Mouse (Mus musculus): ENCODE data around the gene Rcc1.

Gene Rcc1

GRCm38 (mm10) chr4:132355403-132355802 lies 2.0 kb upstream of the Rcc1 start:
- DNase-seq = no peak

DNA sequence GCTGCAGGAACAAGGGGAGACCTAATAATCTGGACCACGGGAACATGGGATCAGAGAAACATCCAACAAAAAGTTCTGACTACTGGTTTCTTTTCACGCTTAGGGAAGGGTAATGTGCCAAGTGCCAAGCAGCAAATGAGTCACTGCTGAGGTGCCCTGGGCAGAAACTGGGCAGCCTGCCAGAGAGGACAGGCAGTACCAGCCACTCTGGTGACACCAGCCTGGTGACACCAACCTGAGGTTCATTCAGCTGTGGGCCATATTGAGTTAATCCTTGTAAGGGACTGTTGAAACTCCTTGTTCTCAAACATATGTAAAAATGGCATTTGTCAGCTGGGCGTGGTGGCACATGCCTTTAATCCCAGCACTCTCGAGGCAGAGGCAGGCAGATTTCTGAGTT lies 1.2 kb upstream of the Rcc1 start:
- peak; percentile 75 for DNase-seq

DNA sequence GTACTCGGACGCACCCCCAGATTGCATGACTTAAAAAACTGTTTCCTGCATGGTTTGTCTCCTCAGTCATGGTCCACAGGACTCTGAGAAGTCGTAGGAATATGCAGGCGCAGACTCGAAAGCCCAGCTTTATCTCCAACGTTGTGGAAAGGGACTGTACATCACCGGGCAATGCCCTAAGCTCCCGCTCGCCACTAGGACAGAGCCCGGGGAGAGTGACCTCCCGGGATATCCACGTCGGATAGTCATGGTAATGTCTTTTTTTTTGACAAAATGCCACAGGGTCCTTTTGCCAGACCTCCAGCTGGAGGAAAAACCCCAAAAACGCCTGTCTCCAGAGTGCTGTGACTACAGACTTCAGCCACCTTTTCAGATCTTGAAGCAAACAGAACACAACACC lies 666 bp downstream of the Rcc1 start:
- DNase-seq = peak; percentile 26

DNA sequence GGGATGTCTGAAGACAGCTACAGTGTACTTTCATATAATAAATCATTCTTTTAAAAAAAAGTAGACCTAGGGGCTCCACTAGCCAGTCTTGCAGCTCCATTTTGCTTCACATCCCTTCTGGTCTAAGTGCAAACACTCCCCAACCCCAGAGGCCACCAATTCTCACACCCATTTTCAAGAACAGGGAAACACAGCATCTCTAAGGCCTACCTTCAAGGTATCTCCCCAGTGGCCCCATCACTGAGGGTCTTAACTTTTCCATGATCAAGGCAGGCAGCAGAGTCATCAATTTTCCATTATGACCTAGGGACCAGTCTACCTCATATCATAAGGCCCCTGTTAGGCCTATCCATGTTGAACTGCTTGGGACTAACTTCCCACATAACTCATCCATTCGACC lies 2.0 kb downstream of the Rcc1 start:
- no peak for DNase-seq

DNA sequence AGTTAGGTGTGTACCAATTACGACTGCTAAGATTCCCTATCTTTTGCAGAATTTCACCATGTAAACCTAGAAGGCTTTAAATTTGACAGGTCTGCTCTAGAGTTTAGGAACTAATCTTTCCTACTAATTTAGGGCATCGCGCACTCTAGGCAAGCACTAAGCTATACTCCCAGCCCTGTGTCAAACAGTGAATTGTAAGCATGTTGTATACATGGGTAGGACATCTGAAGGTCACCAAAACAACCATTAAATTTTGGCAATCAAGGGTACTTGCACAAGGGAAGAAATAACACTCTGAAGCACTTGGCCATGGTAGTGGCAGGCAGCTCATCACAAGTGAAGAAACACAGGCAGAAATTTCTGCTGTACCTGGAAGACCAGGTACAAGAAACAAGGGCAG lies 2.6 kb downstream of the Rcc1 start:
- DNase-seq = no peak

GRCm38 (mm10) chr4:132350123-132350740 lies 3.2 kb downstream of the Rcc1 start:
- no peak for DNase-seq

- no peak for DNase-seq
These were observed 3.8 kb downstream of the Rcc1 start for GRCm38 (mm10) chr4:132349495-132350122.

- DNase-seq = peak; percentile 26
These were observed 6.7 kb downstream of the Rcc1 start for GRCm38 (mm10) chr4:132346661-132347060.

- DNase-seq = no peak
These were observed 7.1 kb downstream of the Rcc1 start for GRCm38 (mm10) chr4:132346261-132346660.

DNA sequence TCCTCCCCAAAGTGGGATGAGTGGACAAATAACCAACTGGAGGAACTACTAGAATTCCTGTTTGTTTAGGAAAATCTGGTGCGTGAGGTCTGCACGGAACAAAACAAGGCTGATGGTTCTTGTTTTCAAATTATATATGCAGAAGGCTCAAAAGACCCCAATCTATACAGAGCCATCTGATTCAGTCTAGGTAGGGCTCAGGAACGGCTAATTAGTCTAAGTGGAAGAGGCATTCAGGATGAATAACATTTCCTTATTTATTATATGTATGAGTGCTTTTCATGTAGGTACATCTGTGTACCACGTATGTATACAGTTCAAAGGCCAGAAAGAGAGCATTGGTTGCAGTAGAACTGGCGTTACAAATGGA lies 7.6 kb downstream of the Rcc1 start:
- DNase-seq = no peak

DNA sequence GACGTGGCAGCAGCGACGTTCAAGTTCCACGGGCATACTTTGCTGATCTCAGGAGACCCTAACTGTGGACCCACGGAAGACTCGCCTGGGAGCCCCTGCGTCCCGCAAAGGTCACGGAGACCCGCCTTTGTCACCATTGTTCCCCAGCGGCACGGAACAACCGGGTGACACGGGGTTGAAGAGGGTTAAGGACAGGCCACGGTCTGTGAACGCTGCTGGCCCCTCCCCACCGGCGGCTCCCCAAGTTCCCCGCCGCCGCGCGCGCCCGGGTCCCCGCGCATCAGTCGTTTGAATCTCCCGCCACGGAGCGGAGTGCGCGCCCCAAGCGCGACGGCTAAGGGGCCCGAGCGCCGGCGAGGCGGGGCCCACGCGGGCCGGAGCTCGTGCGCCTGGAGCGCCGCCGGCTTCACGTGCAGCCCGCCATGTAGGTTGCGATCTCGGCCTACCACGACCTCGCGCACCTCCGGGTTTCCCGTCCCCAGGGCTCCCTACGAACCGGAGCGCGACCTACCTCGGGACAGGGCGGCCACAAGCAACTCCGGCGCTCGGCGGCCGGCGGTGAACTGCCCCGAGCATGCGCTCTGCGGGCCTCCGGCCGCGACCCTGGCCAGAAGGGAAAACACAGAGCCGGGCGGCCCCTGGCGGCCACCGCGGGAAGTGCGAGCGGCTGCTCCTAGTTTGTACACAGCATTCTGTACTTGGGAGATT lies 8.1 kb downstream of the Rcc1 start:
- DNase-seq = peak; percentile 98

DNA sequence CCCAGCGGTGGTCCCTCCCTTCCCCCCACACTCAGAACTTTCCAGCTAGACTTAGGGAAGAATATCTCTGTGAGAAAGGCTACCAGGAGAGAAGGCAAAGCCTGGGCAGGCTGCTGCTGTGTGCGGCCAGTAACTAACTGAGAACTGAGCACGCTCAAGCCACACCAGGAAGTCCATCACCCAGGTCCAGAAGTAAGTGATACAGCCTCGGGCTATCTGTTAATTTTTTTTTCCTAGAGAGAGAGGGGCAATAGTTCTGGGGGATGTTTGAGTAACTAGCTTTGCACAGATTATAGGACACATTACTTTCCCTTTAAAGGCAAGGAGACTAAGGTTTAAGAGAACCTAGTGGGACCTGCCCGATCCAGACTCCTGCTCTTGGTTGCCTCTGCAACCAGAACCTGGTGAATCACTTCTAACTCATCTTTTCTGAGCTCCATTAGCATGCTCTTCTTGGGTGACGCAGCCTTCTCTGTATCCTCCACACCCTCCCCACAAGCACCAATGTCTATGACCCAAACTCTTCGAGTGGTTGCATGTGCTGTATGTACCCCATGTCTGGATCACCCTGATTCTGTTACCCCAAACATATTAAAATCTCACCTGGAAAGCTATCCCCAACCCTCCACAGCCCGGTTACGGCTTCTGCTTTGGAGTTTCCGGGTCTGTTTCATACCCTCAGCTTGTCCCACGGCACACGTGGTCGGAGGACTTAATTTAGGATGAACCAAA lies 8.8 kb downstream of the Rcc1 start:
- DNase-seq = peak; percentile 7

- no peak for DNase-seq
These were observed 12.0 kb downstream of the Rcc1 start for GRCm38 (mm10) chr4:132341451-132341850.

GRCm38 (mm10) chr4:132338943-132339342 lies 14.5 kb downstream of the Rcc1 start:
- peak; percentile 7 for DNase-seq

DNA sequence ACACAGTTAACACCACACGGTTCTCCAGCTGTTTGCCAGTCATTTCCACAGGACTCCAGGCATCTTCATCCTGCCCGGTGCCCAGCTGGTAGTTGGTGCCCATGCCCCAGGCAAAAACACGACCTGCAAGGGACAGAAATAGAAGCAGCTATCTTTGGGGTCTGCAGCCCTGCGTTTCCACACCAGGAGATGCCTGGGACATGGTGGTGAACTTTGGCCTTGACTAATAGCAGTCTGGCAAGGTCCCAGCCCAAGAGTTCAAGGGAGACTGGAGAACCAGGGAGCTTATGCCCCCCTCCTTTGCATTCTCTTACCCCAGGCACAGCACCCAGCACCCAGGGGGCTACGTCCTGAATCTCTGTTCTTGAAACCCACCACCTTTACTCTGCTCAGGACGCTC lies 20.5 kb downstream of the Rcc1 start:
- no peak for DNase-seq

- no peak for DNase-seq
These were observed 21.4 kb downstream of the Rcc1 start for GRCm38 (mm10) chr4:132331960-132332359.

DNA sequence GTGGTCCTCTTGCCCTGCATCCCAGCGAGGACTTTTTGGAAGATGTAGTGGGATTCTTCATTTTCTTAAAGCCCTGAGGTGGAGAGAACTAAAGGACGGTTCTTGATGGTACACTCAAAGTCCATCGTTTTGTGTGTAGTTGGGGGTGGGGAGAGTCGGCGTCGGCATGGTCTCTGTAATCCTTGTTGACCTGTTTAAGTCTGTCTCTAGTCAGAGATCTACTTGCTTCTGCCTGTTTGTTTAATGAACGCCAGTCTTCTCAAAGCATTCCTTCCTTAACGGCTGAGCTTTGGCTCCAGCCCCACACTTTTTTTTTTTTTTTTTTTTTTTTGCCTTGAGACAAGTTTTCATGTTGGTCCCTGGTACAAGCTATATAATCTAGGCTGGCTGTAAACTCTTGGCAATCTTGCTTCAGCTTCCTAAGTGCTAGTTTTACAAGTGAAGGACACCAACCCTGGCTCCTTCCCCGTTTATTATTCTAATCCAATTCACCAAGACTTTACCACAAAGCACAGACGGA lies 23.5 kb downstream of the Rcc1 start:
- no peak for DNase-seq

- DNase-seq = peak; percentile 94
These were observed 24.1 kb downstream of the Rcc1 start, which contains the start of gene Trnau1ap for GRCm38 (mm10) chr4:132329115-132329834. Gene Trnau1ap (minus strand): TSS chr4:132329538.

GRCm38 (mm10) chr4:132328391-132328982 lies 24.9 kb downstream of the Rcc1 start:
- DNase-seq = no peak

DNA sequence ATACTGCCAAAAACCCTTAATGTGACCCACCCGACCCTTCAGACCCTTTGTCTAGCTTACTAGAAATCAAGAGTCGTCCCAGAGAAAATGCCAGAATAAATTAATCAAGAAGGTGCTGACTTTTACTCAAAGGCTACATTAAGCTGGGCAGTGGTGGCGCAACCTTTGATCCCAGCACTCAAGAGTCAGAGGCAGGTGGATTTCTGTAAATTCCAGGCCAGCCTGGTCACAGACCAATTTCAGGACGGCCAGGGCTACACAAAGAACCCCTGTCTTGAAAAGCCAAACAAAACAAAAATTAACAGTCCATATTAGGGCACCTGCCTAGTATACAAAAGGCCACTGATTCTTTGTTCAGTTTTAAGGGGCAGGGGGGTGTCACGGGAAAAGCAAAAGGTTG lies 26.9 kb downstream of the Rcc1 start:
- DNase-seq = no peak

DNA sequence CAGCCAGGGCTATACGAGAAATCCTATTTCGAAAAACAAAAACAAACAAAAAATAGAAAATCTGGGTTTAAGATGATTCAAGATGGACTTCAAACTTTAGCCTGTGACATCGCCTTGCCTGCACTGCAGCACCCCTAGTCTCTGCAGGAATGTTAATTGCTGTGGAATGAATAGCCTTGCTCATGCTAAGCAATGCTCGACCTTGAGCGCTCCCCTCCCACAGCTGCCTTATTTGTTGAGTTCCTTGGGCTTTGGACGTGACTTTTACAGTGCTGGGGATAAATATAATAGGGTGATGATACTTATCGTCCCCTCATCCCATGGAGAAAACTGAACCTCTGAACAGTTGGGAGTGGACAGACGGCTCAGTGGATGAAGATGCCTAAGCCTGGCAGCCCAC lies 37.7 kb downstream of the Rcc1 start:
- no peak for DNase-seq

DNA sequence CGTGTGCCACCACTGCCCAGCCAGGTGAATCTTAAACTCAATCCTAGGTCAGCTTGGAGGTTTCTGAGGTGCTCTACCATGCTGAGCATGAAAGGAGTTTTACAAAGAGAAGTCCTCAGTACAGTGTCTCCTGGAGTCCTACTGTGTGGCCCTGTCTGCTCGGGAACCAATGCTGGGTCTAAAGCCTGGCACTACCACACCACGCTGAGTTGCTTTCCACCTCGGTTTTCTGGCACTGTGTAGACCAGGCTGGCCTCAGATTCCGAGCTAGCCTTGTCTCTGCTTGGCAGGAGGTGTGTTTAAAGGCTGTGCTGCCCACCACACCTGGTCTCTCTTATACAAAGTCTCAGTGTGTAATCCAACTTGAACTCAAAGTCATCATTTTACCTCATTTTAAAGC lies 40.8 kb downstream of the Rcc1 start:
- no peak for DNase-seq

Measured in lung, postnatal 36 days (tissue).